Mouse (Mus musculus) forebrain, embryonic 11.5 days (tissue): ENCODE measurements around the gene Alkbh4. TPM values are rescaled to one million over a fixed set of nuclear protein-coding genes. Genes with fewer than 3 reads are reported as not detected.

ENCODE experiments used
- ATAC-seq: fragments of 200-750 bp; cut with Nextera tagmentation; replicated peaks from 2 replicates; pipeline ENCODE4 v1.8.0; 2017; ENCODE audit warnings: moderate TSS enrichment; ENCODE audit not compliant: low FRiP score
- DNase-seq: peaks from one replicate; pipeline ENCODE4 v3.0.0-alpha.2; 2017; ENCODE audit warnings: low spot score
- H3K27ac ChIP-seq: fragments of 300-500 bp; sonication (generic); 2 replicates; pipeline ENCODE4 v1.5.1; 2014; ENCODE audit warnings: low read depth, low read length
- H3K27me3 ChIP-seq: fragments of 300-500 bp; sonication (generic); 2 replicates; pipeline ENCODE4 v1.6.1; 2014; ENCODE audit warnings: mild to moderate bottlenecking, low read length, mixed read lengths; ENCODE audit not compliant: control insufficient read depth, insufficient read depth
- H3K36me3 ChIP-seq: fragments of 300-500 bp; sonication (generic); 2 replicates; pipeline ENCODE4 v1.6.1; 2014; ENCODE audit warnings: mild to moderate bottlenecking, low read length, moderate library complexity, mixed read lengths; ENCODE audit not compliant: control insufficient read depth, insufficient read depth
- H3K4me1 ChIP-seq: fragments of 300-500 bp; sonication (generic); replicated peaks from 2 replicates; pipeline ENCODE4 v1.6.1; 2014; ENCODE audit warnings: low read length, mixed read lengths; ENCODE audit not compliant: control insufficient read depth, insufficient read depth
- H3K4me2 ChIP-seq: fragments of 300-500 bp; sonication (generic); 2 replicates; pipeline ENCODE4 v1.6.1; 2014; ENCODE audit warnings: low read depth, mild to moderate bottlenecking, low read length, moderate library complexity, mixed read lengths; ENCODE audit not compliant: severe bottlenecking
- H3K4me3 ChIP-seq: fragments of 300-500 bp; sonication (generic); 2 replicates; pipeline ENCODE4 v1.5.1; 2014; ENCODE audit warnings: low read depth, low read length
- H3K9ac ChIP-seq: fragments of 300-500 bp; sonication (generic); 2 replicates; pipeline ENCODE4 v1.6.1; 2014; ENCODE audit warnings: low read length
- H3K9me3 ChIP-seq: fragments of 300-500 bp; sonication (generic); 2 replicates; pipeline ENCODE4 v1.6.1; 2016; ENCODE audit warnings: low read length, mixed read lengths; ENCODE audit not compliant: control insufficient read depth
- WGBS: fragments of 180-500 bp; shearing (Covaris S2); extraction: QIAGEN DNeasy Blood & Tissue Kit; methylation state at CpG from one replicate; pipeline ENCODE4 v1.1.7; 2014; 5-methylcytosine and 5-hydroxymethylcytosine counted together
- polyA plus RNA-seq: library from polyadenylated mRNA; unstranded; fragments of >200 nt; fragmentation: Nextera tagmentation; extraction: Ambion mirVana; gene quantifications from 2 replicates; pipeline ENCODE4 v1.2.1, GENCODE M21; 2014

Gene Alkbh4
- polyA plus RNA-seq, 1 experiment from 2014 or later: 23.2 TPM

- Histone ChIP-seq H3K9ac (peak overlapping the region; percentile 68), H3K27ac (no peak overlapping the region), H3K36me3 (no peaks in the 10 kb centered on the region), H3K9me3 (peaks cover 2% of the 10 kb centered on the region; the same call in 1 of the 2 replicates), H3K4me1 (peaks cover 3% of the 10 kb centered on the region; the same call in 1 of the 2 replicates), H3K4me3 (peak overlapping the region; percentile 55), H3K4me2 (peak overlapping the region; percentile 92), H3K27me3 (no peaks in the 10 kb centered on the region)
- no peak for DNase-seq
- peak; percentile 35; the same call in 1 of the 2 replicates for ATAC-seq
- 15% methylated on average over 15 of the region's 15 CpGs for WGBS
Measured at GRCm38 (mm10) chr5:136169626-136170511, 33.9 kb downstream of the Alkbh4 start.

DNA sequence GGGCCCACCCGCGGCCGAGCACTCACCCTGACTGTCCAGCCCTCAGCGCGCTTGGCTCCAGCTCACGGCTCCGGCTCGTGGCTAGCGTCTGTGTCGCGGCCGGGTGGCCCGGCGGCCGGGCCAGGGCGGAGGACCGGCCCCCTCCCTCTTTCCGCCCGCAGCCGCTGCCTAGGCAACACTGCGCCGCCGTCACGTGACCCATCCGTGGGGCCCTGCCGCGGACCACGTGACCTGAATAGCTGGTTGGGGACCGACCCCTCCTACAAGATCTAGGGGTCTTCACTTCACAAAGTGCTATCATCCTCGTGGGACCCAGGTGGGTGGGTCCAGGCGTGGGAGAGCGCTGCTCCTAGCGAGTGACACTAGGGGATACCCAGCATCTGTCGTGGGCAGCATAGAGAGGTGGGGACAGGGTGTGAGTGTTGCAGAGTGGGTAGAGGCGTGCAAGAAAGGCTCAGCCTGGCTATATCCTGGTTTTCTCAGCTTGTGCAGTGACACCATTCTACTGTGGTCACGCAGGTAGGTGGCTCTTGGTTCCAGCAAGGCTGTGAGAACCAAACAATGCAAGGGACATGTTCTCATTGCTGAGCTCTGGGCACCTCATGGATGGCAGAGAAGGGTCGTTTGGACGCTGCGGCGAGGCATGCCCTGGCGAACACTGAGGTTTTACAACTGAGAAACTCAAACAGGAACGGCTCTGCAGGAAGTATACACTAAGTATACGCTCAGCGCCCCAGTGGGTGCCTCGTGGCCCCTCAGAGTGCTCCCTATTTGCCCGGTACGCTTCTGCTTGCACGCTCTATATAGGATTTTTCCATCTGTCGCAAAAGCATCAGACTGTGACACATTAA is 34.8 kb downstream of the Alkbh4 start, which contains the start of gene Orai2:
Gene Orai2, minus strand, starts transcription at position 202 of the 851 bp plus-strand sequence.
- H3K4me2 ChIP-seq: peak within 1 kb of the TSS; percentile 92
- H3K36me3 ChIP-seq: no peaks in the 10 kb centered on the region
- no peaks in the 10 kb centered on the region for H3K27me3 ChIP-seq
- no peak within 1 kb of the TSS for H3K27ac ChIP-seq
- DNase-seq (peak; percentile 91), ATAC-seq (peak; percentile 92)
- peak within 1 kb of the TSS; percentile 55 for H3K4me3 ChIP-seq
- peak within 1 kb of the TSS; percentile 68 for H3K9ac ChIP-seq
- H3K9me3 ChIP-seq: peaks cover 2% of the 10 kb centered on the region; the same call in 1 of the 2 replicates
- H3K4me1 ChIP-seq: peaks cover 3% of the 10 kb centered on the region; the same call in 1 of the 2 replicates
- 6% methylated on average over 43 of the region's 49 CpGs for WGBS

GRCm38 (mm10) chr5:136171363-136172341 is 35.7 kb downstream of the Alkbh4 start:
- Histone ChIP-seq H3K27me3 (no peaks in the 10 kb centered on the region), H3K9ac (peak overlapping the region; percentile 68), H3K4me3 (peak overlapping the region; percentile 55), H3K4me2 (peak overlapping the region; percentile 92; the same call in 1 of the 2 replicates), H3K4me1 (peaks cover 3% of the 10 kb centered on the region; the same call in 1 of the 2 replicates), H3K27ac (no peak overlapping the region), H3K36me3 (no peaks in the 10 kb centered on the region), H3K9me3 (peaks cover 2% of the 10 kb centered on the region; the same call in 1 of the 2 replicates)
- DNase-seq (no peak), ATAC-seq (no peak)
- WGBS: 47% methylated on average over 17 of the region's 17 CpGs

- Histone ChIP-seq H3K36me3 (no peaks in the 10 kb centered on the region), H3K9me3 (peaks cover 2% of the 10 kb centered on the region; the same call in 1 of the 2 replicates), H3K27ac (no peak overlapping the region), H3K4me3 (no peak overlapping the region), H3K4me1 (peaks cover 3% of the 10 kb centered on the region; the same call in 1 of the 2 replicates), H3K9ac (no peak overlapping the region), H3K27me3 (no peaks in the 10 kb centered on the region), H3K4me2 (no peak overlapping the region)
- no peak for DNase-seq
- ATAC-seq: no peak
- 85% methylated on average over 9 of the region's 9 CpGs for WGBS
Measured at GRCm38 (mm10) chr5:136172939-136173338, 37.0 kb downstream of the Alkbh4 start.

GRCm38 (mm10) chr5:136173606-136174463 is 37.9 kb downstream of the Alkbh4 start:
- H3K36me3 ChIP-seq: no peaks in the 10 kb centered on the region
- no peak overlapping the region for H3K9ac ChIP-seq
- 64% methylated on average over 9 of the region's 9 CpGs for WGBS
- ATAC-seq: no peak
- no peak overlapping the region for H3K27ac ChIP-seq
- DNase-seq: no peak
- no peak overlapping the region for H3K4me2 ChIP-seq
- H3K9me3 ChIP-seq: no peaks in the 10 kb centered on the region
- peaks cover 3% of the 10 kb centered on the region; the same call in 1 of the 2 replicates for H3K4me1 ChIP-seq
- H3K4me3 ChIP-seq: no peak overlapping the region
- H3K27me3 ChIP-seq: no peaks in the 10 kb centered on the region

GRCm38 (mm10) chr5:136179594-136179993 is 43.6 kb downstream of the Alkbh4 start:
- no peak overlapping the region for H3K4me3 ChIP-seq
- H3K4me2 ChIP-seq: no peak overlapping the region
- DNase-seq: no peak
- H3K36me3 ChIP-seq: no peaks in the 10 kb centered on the region; the same call in 1 of the 2 replicates
- no peaks in the 10 kb centered on the region for H3K9me3 ChIP-seq
- H3K4me1 ChIP-seq: no peaks in the 10 kb centered on the region
- no peak for ATAC-seq
- WGBS: 90% methylated on average over 5 of the region's 5 CpGs
- H3K9ac ChIP-seq: no peak overlapping the region
- H3K27ac ChIP-seq: no peak overlapping the region
- H3K27me3 ChIP-seq: no peaks in the 10 kb centered on the region

DNA sequence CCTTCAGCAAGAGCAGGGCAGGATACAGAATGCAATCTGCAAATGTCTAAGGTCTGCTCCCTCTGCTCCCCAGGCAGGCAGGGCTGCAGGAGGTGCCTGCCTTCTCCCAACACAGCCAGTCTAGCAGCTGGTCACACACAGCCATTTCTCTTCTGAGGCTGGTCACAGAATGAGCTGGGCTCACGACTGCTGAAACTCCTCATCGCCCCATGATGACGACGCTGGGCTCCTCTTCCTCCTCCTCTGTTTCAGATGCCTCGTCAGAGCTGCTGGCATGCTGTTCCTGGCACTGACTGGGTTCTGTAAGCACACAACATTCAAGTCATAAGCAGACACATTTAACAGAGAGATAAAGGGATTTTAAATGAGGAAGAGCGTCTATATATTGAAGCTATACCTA is 45.3 kb downstream of the Alkbh4 start:
- 93% methylated on average over 6 of the region's 6 CpGs for WGBS
- Histone ChIP-seq H3K4me3 (no peak overlapping the region), H3K9me3 (no peaks in the 10 kb centered on the region), H3K4me2 (no peak overlapping the region), H3K27me3 (no peaks in the 10 kb centered on the region), H3K27ac (no peak overlapping the region), H3K36me3 (no peaks in the 10 kb centered on the region; the same call in 1 of the 2 replicates), H3K9ac (no peak overlapping the region), H3K4me1 (no peaks in the 10 kb centered on the region)
- DNase-seq: no peak
- ATAC-seq: no peak
